Mouse (Mus musculus): Measurements from ENCODE around the gene Jph4. TPM values are rescaled to one million over a fixed set of nuclear protein-coding genes. Genes with fewer than 3 reads are reported as not detected.

Gene Jph4
- polyA plus RNA-seq, 2 experiments, result 0.04 TPM; not detected in 1

DNA sequence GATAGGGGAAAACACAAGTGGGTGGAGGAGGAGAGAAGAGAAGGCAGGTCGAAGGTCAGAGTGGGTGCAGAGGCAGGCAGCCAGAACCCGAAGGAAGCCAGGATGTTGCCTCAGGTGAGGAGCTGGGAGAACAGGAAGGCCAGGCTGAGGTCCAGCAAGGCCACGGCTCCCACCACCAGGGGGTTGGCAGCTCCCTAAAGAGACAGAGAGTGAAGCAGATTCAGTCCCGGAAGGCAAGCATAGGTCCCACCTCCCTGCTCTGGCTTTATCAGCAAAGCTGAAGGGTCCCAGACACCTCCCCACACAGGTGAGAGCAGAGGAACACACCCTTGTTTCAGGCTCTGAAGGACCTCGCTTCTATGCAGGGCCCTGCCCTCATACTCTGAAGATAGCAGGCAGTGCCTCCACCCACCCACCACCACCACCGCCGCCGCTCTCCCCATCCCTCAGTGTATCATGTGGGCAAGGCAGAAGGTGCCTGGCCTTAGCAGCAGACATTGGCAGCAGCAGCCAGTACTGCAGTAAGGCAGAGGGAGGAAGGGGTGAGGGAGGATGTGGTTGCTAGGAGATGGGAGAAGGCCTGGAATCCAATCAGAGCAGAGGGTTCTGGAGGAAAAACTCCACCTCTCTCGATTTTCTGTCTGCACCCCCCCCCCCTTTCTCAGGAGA is 8.4 kb downstream of the Jph4 start:
- H3K4me3 ChIP-seq (ENCODE audit: insufficient read depth in 1 of 2, low read depth in 2 of 2, low read length in 2 of 2), result no peak overlapping the region
- no peak for TF ChIP-seq CTCF (IDR thresholded peaks at IDR 0.05; ENCODE audit: low read depth)
- no peak for TF ChIP-seq EP300 (IDR thresholded peaks at IDR 0.05; ENCODE audit: low read depth)
- no peak overlapping the region for H3K27ac ChIP-seq
- H3K27me3 ChIP-seq (ENCODE audit: control insufficient read depth, insufficient read depth, low read length), result peaks cover 22% of the 10 kb centered on the region
- no peaks in the 10 kb centered on the region for H3K9me3 ChIP-seq (ENCODE audit: control insufficient read depth, low read length)
- H3K4me1 ChIP-seq (replicated peaks; ENCODE audit: control insufficient read depth in 2 of 2, insufficient read depth in 2 of 2, low read length in 1 of 2), result peaks cover 6 to 7% of the 10 kb centered on the region in 2 experiments; a peak in 3 of 4 replicates
- DNase-seq (ENCODE audit: low read depth in 3 of 3, low spot score in 3 of 3) (no peak), ATAC-seq (ENCODE audit: insufficient read depth) (no peak)
- H3K36me3 ChIP-seq (replicated peaks; ENCODE audit: control insufficient read depth, insufficient read depth, low read depth), result no peaks in the 10 kb centered on the region
- H3K4me2 ChIP-seq (ENCODE audit: low read depth), result no peak overlapping the region
- WGBS (ENCODE audit: insufficient replicate concordance), result 24% methylated on average over 9 of the region's 9 CpGs
- no peak overlapping the region for H3K9ac ChIP-seq (replicated peaks)

DNA sequence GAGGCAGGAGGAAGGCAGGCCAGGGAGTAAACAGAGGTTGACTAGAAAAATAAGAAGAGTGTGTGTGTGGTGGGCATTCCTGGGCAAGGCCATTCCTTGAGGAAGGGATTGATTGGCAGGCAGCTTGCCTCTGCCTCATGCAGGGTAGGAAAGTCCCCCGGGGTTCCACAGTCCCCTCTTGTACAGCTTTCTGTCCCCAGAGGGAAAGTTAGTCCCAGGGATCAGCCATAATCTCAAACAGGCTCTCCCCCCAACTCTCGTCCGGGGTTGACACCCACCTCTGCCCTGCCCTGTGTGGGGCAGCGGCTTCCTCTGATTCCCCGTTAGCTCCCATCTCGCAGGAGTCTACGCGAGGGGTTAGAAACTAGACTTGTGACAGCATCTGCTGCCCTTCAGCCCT is 9.7 kb downstream of the Jph4 start:
- 76% methylated on average over 8 of the region's 8 CpGs for WGBS (ENCODE audit: insufficient replicate concordance)
- H3K9me3 ChIP-seq (ENCODE audit: control insufficient read depth, low read length), result no peaks in the 10 kb centered on the region
- ATAC-seq (ENCODE audit: insufficient read depth) (no peak), DNase-seq (ENCODE audit: low read depth in 3 of 3, low spot score in 3 of 3) (no peak)
- H3K4me1 ChIP-seq (replicated peaks; ENCODE audit: control insufficient read depth in 2 of 2, insufficient read depth in 2 of 2, low read length in 1 of 2), result peaks cover 6 to 7% of the 10 kb centered on the region in 2 experiments; a peak in 3 of 4 replicates
- H3K4me3 ChIP-seq (ENCODE audit: insufficient read depth in 1 of 2, low read depth in 2 of 2, low read length in 2 of 2), result no peak overlapping the region; a peak in 1 of 4 replicates
- H3K27ac ChIP-seq, result no peak overlapping the region
- peaks cover 14% of the 10 kb centered on the region for H3K27me3 ChIP-seq (ENCODE audit: control insufficient read depth, insufficient read depth, low read length)
- H3K36me3 ChIP-seq (replicated peaks; ENCODE audit: control insufficient read depth, insufficient read depth, low read depth), result no peaks in the 10 kb centered on the region
- no peak for TF ChIP-seq CTCF (IDR thresholded peaks at IDR 0.05; ENCODE audit: low read depth)
- no peak for TF ChIP-seq EP300 (IDR thresholded peaks at IDR 0.05; ENCODE audit: low read depth)
- H3K4me2 ChIP-seq (ENCODE audit: low read depth), result peak overlapping the region; percentile 91
- H3K9ac ChIP-seq (replicated peaks), result peak overlapping the region; percentile 64; the same call in 1 of the 2 replicates

DNA sequence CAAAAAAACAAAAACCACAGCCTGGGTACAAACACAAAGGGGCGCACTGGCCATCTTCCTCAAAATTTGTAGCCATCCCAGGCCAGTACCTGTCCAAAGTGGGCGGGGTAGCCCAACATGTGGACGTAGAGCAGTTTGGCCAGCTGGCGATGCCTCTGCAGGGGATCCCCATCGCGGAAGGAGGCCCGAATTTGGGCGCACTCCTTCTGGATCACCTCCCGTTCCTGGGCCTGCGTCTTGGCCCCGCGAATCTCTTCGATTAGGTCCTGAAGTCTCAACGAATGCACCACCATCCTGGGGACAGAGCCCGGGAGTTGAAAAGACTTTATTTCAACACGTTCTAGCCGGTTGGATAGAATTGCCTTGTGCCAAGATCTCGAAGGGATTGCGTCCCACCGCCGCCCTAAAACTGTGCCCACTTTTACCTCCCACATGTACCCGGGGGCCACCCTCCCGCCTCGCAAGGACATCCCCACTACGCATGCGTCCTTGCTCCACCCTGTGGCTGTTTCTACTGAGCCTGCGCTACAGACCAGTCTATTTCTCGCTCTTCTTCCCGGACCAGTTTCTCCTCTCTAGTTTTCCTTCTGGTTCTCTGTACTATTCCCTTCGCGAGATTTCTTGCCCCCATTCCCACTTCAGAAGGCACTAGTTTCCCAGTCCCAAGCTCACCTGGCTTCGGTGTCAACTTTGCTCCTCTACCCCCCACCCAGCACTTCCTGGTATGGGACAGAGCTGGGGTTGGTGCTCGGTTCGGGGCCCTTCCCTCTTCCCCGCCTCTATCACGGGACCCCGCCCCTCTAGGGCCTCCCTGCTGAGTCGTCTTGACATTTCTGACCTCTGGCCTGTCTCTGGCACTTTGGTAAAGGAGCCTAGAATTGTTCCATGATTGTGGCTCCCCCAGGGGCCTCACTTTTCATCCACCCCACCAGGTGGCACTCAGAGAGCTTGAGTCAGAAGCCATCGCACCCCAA is 10.6 kb downstream of the Jph4 start, which contains the start of gene Ap1g2:
Gene Ap1g2, minus strand, starts transcription at position 758 of the 974 bp plus-strand sequence.
- Histone ChIP-seq H3K27ac (peak within 1 kb of the TSS; percentile 15), H3K36me3 (replicated peaks; ENCODE audit: control insufficient read depth, insufficient read depth, low read depth) (no peaks in the 10 kb centered on the region; the same call in 1 of the 2 replicates), H3K9ac (replicated peaks) (peak within 1 kb of the TSS; percentile 64), H3K4me3 (ENCODE audit: insufficient read depth in 1 of 2, low read depth in 2 of 2, low read length in 2 of 2) (peak within 1 kb of the TSS; percentile 61 to 96), H3K9me3 (ENCODE audit: control insufficient read depth, low read length) (no peaks in the 10 kb centered on the region), H3K27me3 (ENCODE audit: control insufficient read depth, insufficient read depth, low read length) (peaks cover 14% of the 10 kb centered on the region), H3K4me2 (ENCODE audit: low read depth) (peak within 1 kb of the TSS; percentile 91), H3K4me1 (replicated peaks; ENCODE audit: control insufficient read depth in 2 of 2, insufficient read depth in 2 of 2, low read length in 1 of 2) (peaks cover 6 to 7% of the 10 kb centered on the region in 2 experiments; a peak in 3 of 4 replicates)
- TF ChIP-seq EP300 (IDR thresholded peaks at IDR 0.05; ENCODE audit: low read depth) (no peak), CTCF (IDR thresholded peaks at IDR 0.05; ENCODE audit: low read depth) (peak; percentile 48)
- WGBS (ENCODE audit: insufficient replicate concordance), result 1% methylated on average over 39 of the region's 39 CpGs
- DNase-seq (ENCODE audit: low read depth in 3 of 3, low spot score in 3 of 3) (peak; percentile 70 to 74 (median 73)), ATAC-seq (ENCODE audit: insufficient read depth) (peak; percentile 95)

DNA sequence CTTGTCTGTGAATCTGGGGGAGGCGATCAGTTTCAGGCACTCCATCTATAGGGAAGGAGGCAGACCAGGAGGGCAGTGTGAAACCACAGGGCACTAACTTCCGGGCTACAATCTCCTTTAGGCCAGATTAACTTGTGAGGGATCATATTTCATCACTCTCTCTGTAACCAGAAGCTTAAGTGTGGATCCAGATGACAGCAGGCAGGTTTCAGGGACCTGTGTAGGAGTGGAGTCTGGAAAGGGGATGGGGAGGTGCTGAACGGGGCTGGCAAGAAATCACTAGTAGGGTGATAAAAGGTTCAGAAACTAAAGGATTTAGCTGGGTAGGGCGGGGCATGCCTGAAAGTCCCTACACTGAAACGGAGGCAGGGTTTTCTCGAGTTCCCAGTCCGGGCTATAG is 11.3 kb downstream of the Jph4 start:
- TF ChIP-seq EP300 (IDR thresholded peaks at IDR 0.05; ENCODE audit: low read depth) (no peak), CTCF (IDR thresholded peaks at IDR 0.05; ENCODE audit: low read depth) (no peak)
- 12% methylated on average over 7 of the region's 7 CpGs for WGBS (ENCODE audit: insufficient replicate concordance)
- Histone ChIP-seq H3K27me3 (ENCODE audit: control insufficient read depth, insufficient read depth, low read length) (peaks cover 11% of the 10 kb centered on the region), H3K27ac (no peak overlapping the region), H3K4me2 (ENCODE audit: low read depth) (peak overlapping the region; percentile 91), H3K36me3 (replicated peaks; ENCODE audit: control insufficient read depth, insufficient read depth, low read depth) (no peaks in the 10 kb centered on the region; the same call in 1 of the 2 replicates), H3K4me3 (ENCODE audit: insufficient read depth in 1 of 2, low read depth in 2 of 2, low read length in 2 of 2) (peak overlapping the region in 1 of 2 experiments; percentile 61; a peak in 2 of 4 replicates), H3K9me3 (ENCODE audit: control insufficient read depth, low read length) (no peaks in the 10 kb centered on the region), H3K4me1 (replicated peaks; ENCODE audit: control insufficient read depth in 2 of 2, insufficient read depth in 2 of 2, low read length in 1 of 2) (peaks cover 6 to 7% of the 10 kb centered on the region in 2 experiments; a peak in 3 of 4 replicates), H3K9ac (replicated peaks) (peak overlapping the region; percentile 64)
- no peak for DNase-seq (ENCODE audit: low read depth in 3 of 3, low spot score in 3 of 3)
- ATAC-seq (ENCODE audit: insufficient read depth), result no peak
